Mouse (Mus musculus): ENCODE measurements around the gene Prr13. TPM values are rescaled to one million over a fixed set of nuclear protein-coding genes. Genes with fewer than 3 reads are reported as not detected.

Gene Prr13
- polyA plus RNA-seq, 1 experiment from 2014 or later = 79.0 TPM

- H3K9ac ChIP-seq (replicated peaks; ENCODE audit: low read depth, low read length) = no peak overlapping the region
- peaks cover 61% of the 10 kb centered on the region for H3K36me3 ChIP-seq (ENCODE audit: control insufficient read depth, insufficient read depth)
- 91% methylated on average over 6 of the region's 6 CpGs for WGBS
- no peak overlapping the region for H3K27ac ChIP-seq (ENCODE audit: low read length)
- H3K4me1 ChIP-seq (replicated peaks; ENCODE audit: control insufficient read depth, insufficient read depth, low read length) = no peaks in the 10 kb centered on the region
- no peaks in the 10 kb centered on the region for H3K27me3 ChIP-seq (replicated peaks; ENCODE audit: control insufficient read depth, insufficient read depth, low read length)
- no peak overlapping the region for H3K4me2 ChIP-seq (ENCODE audit: low read length)
- no peak for ATAC-seq
- H3K9me3 ChIP-seq (ENCODE audit: control insufficient read depth, low read length) = no peaks in the 10 kb centered on the region
- H3K4me3 ChIP-seq (replicated peaks; ENCODE audit: low read length) = no peak overlapping the region
Measured at GRCm38 (mm10) chr15:102499851-102500250, 41.0 kb downstream of the Prr13 start.

- H3K4me3 ChIP-seq (replicated peaks; ENCODE audit: low read length) = no peak overlapping the region
- H3K27ac ChIP-seq (ENCODE audit: low read length) = no peak overlapping the region
- H3K36me3 ChIP-seq (ENCODE audit: control insufficient read depth, insufficient read depth) = peaks cover 61% of the 10 kb centered on the region
- H3K4me1 ChIP-seq (replicated peaks; ENCODE audit: control insufficient read depth, insufficient read depth, low read length) = no peaks in the 10 kb centered on the region
- no peak overlapping the region for H3K9ac ChIP-seq (replicated peaks; ENCODE audit: low read depth, low read length)
- H3K27me3 ChIP-seq (replicated peaks; ENCODE audit: control insufficient read depth, insufficient read depth, low read length) = no peaks in the 10 kb centered on the region
- no peaks in the 10 kb centered on the region for H3K9me3 ChIP-seq (ENCODE audit: control insufficient read depth, low read length)
- 86% methylated on average over 5 of the region's 5 CpGs for WGBS
- no peak for ATAC-seq
- no peak overlapping the region for H3K4me2 ChIP-seq (ENCODE audit: low read length)
Measured at GRCm38 (mm10) chr15:102500479-102500878, 41.7 kb downstream of the Prr13 start.

GRCm38 (mm10) chr15:102501084-102501814, 42.4 kb downstream of the Prr13 start:
- WGBS = 88% methylated on average over 19 of the region's 19 CpGs
- H3K9me3 ChIP-seq (ENCODE audit: control insufficient read depth, low read length) = no peaks in the 10 kb centered on the region
- H3K4me2 ChIP-seq (ENCODE audit: low read length) = no peak overlapping the region
- ATAC-seq = no peak
- H3K36me3 ChIP-seq (ENCODE audit: control insufficient read depth, insufficient read depth) = peaks cover 59% of the 10 kb centered on the region
- no peaks in the 10 kb centered on the region for H3K27me3 ChIP-seq (replicated peaks; ENCODE audit: control insufficient read depth, insufficient read depth, low read length)
- H3K9ac ChIP-seq (replicated peaks; ENCODE audit: low read depth, low read length) = no peak overlapping the region
- no peak overlapping the region for H3K27ac ChIP-seq (ENCODE audit: low read length)
- no peaks in the 10 kb centered on the region for H3K4me1 ChIP-seq (replicated peaks; ENCODE audit: control insufficient read depth, insufficient read depth, low read length)
- H3K4me3 ChIP-seq (replicated peaks; ENCODE audit: low read length) = no peak overlapping the region

- WGBS = 81% methylated on average over 9 of the region's 9 CpGs
- H3K4me1 ChIP-seq (replicated peaks; ENCODE audit: control insufficient read depth, insufficient read depth, low read length) = no peaks in the 10 kb centered on the region
- no peak for ATAC-seq
Measured at GRCm38 (mm10) chr15:102502254-102502840, 43.5 kb downstream of the Prr13 start.

GRCm38 (mm10) chr15:102503447-102503846, 44.6 kb downstream of the Prr13 start, which contains the start of gene Gm10337:
TSS of gene Gm10337 (plus strand) at chr15:102503722.
- no peak for ATAC-seq
- no peaks in the 10 kb centered on the region for H3K9me3 ChIP-seq (ENCODE audit: control insufficient read depth, low read length)
- H3K4me3 ChIP-seq (replicated peaks; ENCODE audit: low read length) = no peak within 1 kb of the TSS
- H3K4me1 ChIP-seq (replicated peaks; ENCODE audit: control insufficient read depth, insufficient read depth, low read length) = 0 out of 2 replicates have a peak, but pooled peaks cover 2% of the 10 kb centered on the region
- H3K27me3 ChIP-seq (replicated peaks; ENCODE audit: control insufficient read depth, insufficient read depth, low read length) = no peaks in the 10 kb centered on the region
- H3K36me3 ChIP-seq (ENCODE audit: control insufficient read depth, insufficient read depth) = peaks cover 57% of the 10 kb centered on the region
- WGBS = 85% methylated on average over 1 of the region's 1 CpGs
- H3K27ac ChIP-seq (ENCODE audit: low read length) = no peak within 1 kb of the TSS
- H3K4me2 ChIP-seq (ENCODE audit: low read length) = no peak within 1 kb of the TSS
- H3K9ac ChIP-seq (replicated peaks; ENCODE audit: low read depth, low read length) = no peak within 1 kb of the TSS

More at GRCm38 (mm10) chr15:102502254-102502840, 43.5 kb downstream of the Prr13 start:
- H3K4me2 ChIP-seq (ENCODE audit: low read length) = no peak overlapping the region
- H3K27me3 ChIP-seq (replicated peaks; ENCODE audit: control insufficient read depth, insufficient read depth, low read length) = no peaks in the 10 kb centered on the region
- no peak overlapping the region for H3K4me3 ChIP-seq (replicated peaks; ENCODE audit: low read length)
- H3K27ac ChIP-seq (ENCODE audit: low read length) = no peak overlapping the region
- no peak overlapping the region for H3K9ac ChIP-seq (replicated peaks; ENCODE audit: low read depth, low read length)
- no peaks in the 10 kb centered on the region for H3K9me3 ChIP-seq (ENCODE audit: control insufficient read depth, low read length)
- peaks cover 59% of the 10 kb centered on the region for H3K36me3 ChIP-seq (ENCODE audit: control insufficient read depth, insufficient read depth)

GRCm38 (mm10) chr15:102503924-102504782, 45.3 kb downstream of the Prr13 start:
- peak; percentile 13; the same call in 1 of the 2 replicates for ATAC-seq
- no peak overlapping the region for H3K27ac ChIP-seq (ENCODE audit: low read length)
- H3K36me3 ChIP-seq (ENCODE audit: control insufficient read depth, insufficient read depth) = peaks cover 53% of the 10 kb centered on the region
- 88% methylated on average over 9 of the region's 9 CpGs for WGBS
- H3K4me3 ChIP-seq (replicated peaks; ENCODE audit: low read length) = no peak overlapping the region
- no peaks in the 10 kb centered on the region for H3K9me3 ChIP-seq (ENCODE audit: control insufficient read depth, low read length)
- H3K9ac ChIP-seq (replicated peaks; ENCODE audit: low read depth, low read length) = no peak overlapping the region
- H3K27me3 ChIP-seq (replicated peaks; ENCODE audit: control insufficient read depth, insufficient read depth, low read length) = no peaks in the 10 kb centered on the region
- peaks cover 8% of the 10 kb centered on the region for H3K4me1 ChIP-seq (replicated peaks; ENCODE audit: control insufficient read depth, insufficient read depth, low read length)
- no peak overlapping the region for H3K4me2 ChIP-seq (ENCODE audit: low read length)

- Histone ChIP-seq H3K36me3 (ENCODE audit: control insufficient read depth, insufficient read depth) (peaks cover 43% of the 10 kb centered on the region), H3K9ac (replicated peaks; ENCODE audit: low read depth, low read length) (no peak overlapping the region)
- ATAC-seq = no peak
Measured at GRCm38 (mm10) chr15:102505073-102505769, 46.4 kb downstream of the Prr13 start.

GRCm38 (mm10) chr15:102505770-102506463, 47.1 kb downstream of the Prr13 start:
- H3K27ac ChIP-seq (ENCODE audit: low read length) = no peak overlapping the region
- H3K36me3 ChIP-seq (ENCODE audit: control insufficient read depth, insufficient read depth) = peaks cover 36% of the 10 kb centered on the region
- 84% methylated on average over 9 of the region's 9 CpGs for WGBS
- no peak overlapping the region for H3K4me2 ChIP-seq (ENCODE audit: low read length)
- peaks cover 23% of the 10 kb centered on the region for H3K4me1 ChIP-seq (replicated peaks; ENCODE audit: control insufficient read depth, insufficient read depth, low read length)
- H3K9ac ChIP-seq (replicated peaks; ENCODE audit: low read depth, low read length) = no peak overlapping the region
- H3K27me3 ChIP-seq (replicated peaks; ENCODE audit: control insufficient read depth, insufficient read depth, low read length) = no peaks in the 10 kb centered on the region
- H3K9me3 ChIP-seq (ENCODE audit: control insufficient read depth, low read length) = no peaks in the 10 kb centered on the region
- ATAC-seq = no peak
- H3K4me3 ChIP-seq (replicated peaks; ENCODE audit: low read length) = no peak overlapping the region

More at GRCm38 (mm10) chr15:102505073-102505769, 46.4 kb downstream of the Prr13 start:
- Histone ChIP-seq H3K4me3 (replicated peaks; ENCODE audit: low read length) (no peak overlapping the region), H3K4me2 (ENCODE audit: low read length) (no peak overlapping the region), H3K4me1 (replicated peaks; ENCODE audit: control insufficient read depth, insufficient read depth, low read length) (peaks cover 19% of the 10 kb centered on the region), H3K27me3 (replicated peaks; ENCODE audit: control insufficient read depth, insufficient read depth, low read length) (no peaks in the 10 kb centered on the region), H3K27ac (ENCODE audit: low read length) (no peak overlapping the region), H3K9me3 (ENCODE audit: control insufficient read depth, low read length) (no peaks in the 10 kb centered on the region)
- 78% methylated on average over 12 of the region's 12 CpGs for WGBS

Data from forebrain, embryonic 16.5 days (tissue).